Mouse (Mus musculus) lung, embryonic 16.5 days (tissue): ENCODE results near the gene Stkld1. TPM values are rescaled to one million over a fixed set of nuclear protein-coding genes. Genes with fewer than 3 reads are reported as not detected.

ENCODE experiments used
- ATAC-seq: fragments of 200-750 bp; cut with Nextera tagmentation; 2 replicates; pipeline ENCODE4 v1.8.0; 2017; ENCODE audit warnings: low read depth, mild to moderate bottlenecking, moderate library complexity
- H3K27ac ChIP-seq: fragments of 300-500 bp; sonication (generic); 2 replicates; pipeline ENCODE4 v1.5.1; 2014; ENCODE audit warnings: mild to moderate bottlenecking, control low read depth, low read length
- H3K27me3 ChIP-seq: fragments of 300-500 bp; sonication (generic); 2 replicates; pipeline ENCODE4 v1.6.1; 2014; ENCODE audit warnings: low read depth, low read length, mixed read lengths; ENCODE audit not compliant: control insufficient read depth, insufficient read depth
- H3K36me3 ChIP-seq: fragments of 300-500 bp; sonication (generic); 2 replicates; pipeline ENCODE4 v1.6.1; 2014; ENCODE audit warnings: low read length; ENCODE audit not compliant: control insufficient read depth, insufficient read depth
- H3K4me1 ChIP-seq: fragments of 300-500 bp; sonication (generic); replicated peaks from 2 replicates; pipeline ENCODE4 v1.6.1; 2014; ENCODE audit warnings: low read length, mixed read lengths; ENCODE audit not compliant: control insufficient read depth, insufficient read depth
- H3K4me2 ChIP-seq: fragments of 300-500 bp; sonication (generic); 2 replicates; pipeline ENCODE4 v1.6.1; 2014; ENCODE audit warnings: low read depth, low read length, control low read depth
- H3K4me3 ChIP-seq: fragments of 300-500 bp; sonication (generic); 2 replicates; pipeline ENCODE4 v1.5.1; 2014; ENCODE audit warnings: mild to moderate bottlenecking, low read length, control low read depth
- H3K9ac ChIP-seq: fragments of 300-500 bp; sonication (generic); 2 replicates; pipeline ENCODE4 v1.6.1; 2014; ENCODE audit warnings: low read length, control low read depth
- H3K9me3 ChIP-seq: fragments of 300-500 bp; sonication (generic); 2 replicates; pipeline ENCODE4 v1.6.1; 2016; ENCODE audit warnings: low read length; ENCODE audit not compliant: control insufficient read depth
- WGBS: fragments of 180-500 bp; shearing (Covaris S2); extraction: QIAGEN DNeasy Blood & Tissue Kit; methylation state at CpG from one replicate; pipeline ENCODE4 v1.1.7; 2014; 5-methylcytosine and 5-hydroxymethylcytosine counted together
- polyA plus RNA-seq: library from polyadenylated mRNA; unstranded; fragments of >200 nt; fragmentation: Nextera tagmentation; extraction: Ambion mirVana; gene quantifications from 2 replicates; pipeline ENCODE4 v1.2.1, GENCODE M21; 2015

Gene Stkld1
- polyA plus RNA-seq, 1 experiment from 2014 or later = 0.06 TPM

GRCm38 (mm10) chr2:26954735-26955395 is 21.0 kb downstream of the Stkld1 start:
- H3K27me3 ChIP-seq = no peaks in the 10 kb centered on the region
- no peak for ATAC-seq
- no peak overlapping the region for H3K9ac ChIP-seq
- no peaks in the 10 kb centered on the region for H3K4me1 ChIP-seq
- no peaks in the 10 kb centered on the region for H3K9me3 ChIP-seq
- H3K36me3 ChIP-seq = peaks cover 57% of the 10 kb centered on the region
- H3K4me3 ChIP-seq = no peak overlapping the region
- no peak overlapping the region for H3K4me2 ChIP-seq
- WGBS = 79% methylated on average over 2 of the region's 2 CpGs
- H3K27ac ChIP-seq = no peak overlapping the region

DNA sequence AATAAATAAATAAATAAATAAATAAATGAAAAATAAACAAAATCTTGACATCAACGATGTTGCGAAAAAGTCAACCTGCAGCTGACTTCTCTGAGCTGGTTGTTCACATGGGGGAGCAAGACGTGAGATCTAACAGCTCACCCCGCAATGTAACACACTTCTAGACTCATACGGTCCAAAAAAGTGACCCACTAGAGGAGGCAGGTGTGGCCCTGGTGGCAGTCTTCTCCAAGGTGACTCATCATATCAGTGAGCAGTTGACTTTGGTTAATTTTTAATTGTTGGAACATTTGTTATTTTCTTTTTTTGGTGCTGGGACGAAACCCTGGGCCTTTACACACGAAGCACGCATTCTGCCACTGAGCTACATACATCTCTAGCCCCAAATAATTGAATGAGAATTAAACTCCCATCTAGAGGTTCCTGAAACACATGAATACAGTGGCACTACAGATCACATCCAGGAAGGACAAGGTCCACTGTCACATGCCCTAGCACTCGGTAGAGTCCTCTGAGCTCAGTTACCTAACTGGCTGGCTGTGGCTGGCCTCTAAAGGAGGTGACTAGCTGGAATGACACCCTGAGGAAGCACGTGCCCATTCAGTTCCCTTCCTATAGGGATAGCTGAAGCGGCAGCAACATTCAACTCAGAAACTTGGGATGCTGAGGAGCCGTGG is 23.1 kb downstream of the Stkld1 start:
- H3K36me3 ChIP-seq = peaks cover 64% of the 10 kb centered on the region
- H3K4me1 ChIP-seq = no peaks in the 10 kb centered on the region
- no peak overlapping the region for H3K9ac ChIP-seq
- H3K9me3 ChIP-seq = no peaks in the 10 kb centered on the region
- 90% methylated on average over 12 of the region's 12 CpGs for WGBS
- H3K4me3 ChIP-seq = no peak overlapping the region
- H3K27me3 ChIP-seq = no peaks in the 10 kb centered on the region
- no peak for ATAC-seq
- no peak overlapping the region for H3K27ac ChIP-seq
- no peak overlapping the region for H3K4me2 ChIP-seq

DNA sequence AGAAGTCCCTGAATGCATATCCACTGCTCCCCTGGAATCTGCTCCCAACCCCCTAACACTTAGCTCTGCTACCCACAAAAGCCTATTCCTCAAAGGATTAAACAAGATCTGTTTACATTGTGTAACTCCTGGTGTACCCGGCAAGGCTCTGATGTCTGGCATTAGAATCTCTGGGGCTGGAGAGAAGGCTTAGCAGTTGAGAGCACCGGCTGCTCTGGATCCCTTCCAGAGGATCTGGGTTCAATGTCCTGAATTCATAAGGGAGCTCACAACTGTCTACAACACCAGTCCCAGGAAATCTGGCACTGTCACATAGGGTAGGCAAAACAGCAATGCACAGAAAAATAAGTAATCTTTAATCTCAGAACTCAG is 23.6 kb downstream of the Stkld1 start:
- Histone ChIP-seq H3K36me3 (peaks cover 64% of the 10 kb centered on the region), H3K27ac (no peak overlapping the region), H3K4me1 (no peaks in the 10 kb centered on the region), H3K9ac (no peak overlapping the region), H3K27me3 (no peaks in the 10 kb centered on the region), H3K9me3 (no peaks in the 10 kb centered on the region), H3K4me3 (no peak overlapping the region), H3K4me2 (no peak overlapping the region)
- ATAC-seq = no peak
- WGBS = 75% methylated on average over 2 of the region's 2 CpGs

DNA sequence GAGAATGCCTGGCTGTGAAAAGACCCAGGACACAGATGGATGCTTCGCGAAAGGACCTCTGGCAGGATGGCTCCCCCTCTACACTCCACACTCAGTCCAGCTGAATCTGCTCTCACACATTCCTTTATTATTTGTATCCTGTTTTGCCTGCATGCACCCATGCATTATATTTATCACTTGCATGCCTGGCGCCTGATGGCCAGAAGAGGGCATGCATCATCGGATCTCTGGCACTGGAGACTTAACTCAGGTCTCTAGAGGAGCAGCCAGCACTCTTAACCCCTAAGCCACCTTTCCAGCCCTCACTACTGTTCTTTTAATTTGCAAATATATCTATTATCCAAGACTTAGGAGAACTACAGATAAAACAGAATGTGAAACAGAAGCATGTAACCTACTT is 26.9 kb downstream of the Stkld1 start:
- H3K9me3 ChIP-seq = no peaks in the 10 kb centered on the region
- H3K27ac ChIP-seq = no peak overlapping the region
- H3K4me3 ChIP-seq = no peak overlapping the region
- no peak for ATAC-seq
- H3K4me2 ChIP-seq = no peak overlapping the region
- 72% methylated on average over 4 of the region's 4 CpGs for WGBS
- H3K27me3 ChIP-seq = no peaks in the 10 kb centered on the region
- peaks cover 13% of the 10 kb centered on the region for H3K4me1 ChIP-seq
- H3K9ac ChIP-seq = no peak overlapping the region
- peaks cover 38% of the 10 kb centered on the region for H3K36me3 ChIP-seq

- H3K9ac ChIP-seq = peak within 1 kb of the TSS; percentile 97
- H3K4me3 ChIP-seq = peak within 1 kb of the TSS; percentile 93
- H3K27ac ChIP-seq = peak within 1 kb of the TSS; percentile 99
- H3K4me2 ChIP-seq = peak within 1 kb of the TSS; percentile 91
- under 1% methylated on average over 50 of the region's 50 CpGs for WGBS
- ATAC-seq = peak; percentile 96
- no peaks in the 10 kb centered on the region for H3K27me3 ChIP-seq
- H3K9me3 ChIP-seq = peaks cover 3% of the 10 kb centered on the region; the same call in 1 of the 2 replicates
- H3K36me3 ChIP-seq = peaks cover 12% of the 10 kb centered on the region
- peaks cover 13% of the 10 kb centered on the region for H3K4me1 ChIP-seq
Measured at GRCm38 (mm10) chr2:26963923-26964723, 30.3 kb downstream of the Stkld1 start, which contains the start of gene Rexo4. Rexo4 (minus strand) TSS chr2:26964386.

DNA sequence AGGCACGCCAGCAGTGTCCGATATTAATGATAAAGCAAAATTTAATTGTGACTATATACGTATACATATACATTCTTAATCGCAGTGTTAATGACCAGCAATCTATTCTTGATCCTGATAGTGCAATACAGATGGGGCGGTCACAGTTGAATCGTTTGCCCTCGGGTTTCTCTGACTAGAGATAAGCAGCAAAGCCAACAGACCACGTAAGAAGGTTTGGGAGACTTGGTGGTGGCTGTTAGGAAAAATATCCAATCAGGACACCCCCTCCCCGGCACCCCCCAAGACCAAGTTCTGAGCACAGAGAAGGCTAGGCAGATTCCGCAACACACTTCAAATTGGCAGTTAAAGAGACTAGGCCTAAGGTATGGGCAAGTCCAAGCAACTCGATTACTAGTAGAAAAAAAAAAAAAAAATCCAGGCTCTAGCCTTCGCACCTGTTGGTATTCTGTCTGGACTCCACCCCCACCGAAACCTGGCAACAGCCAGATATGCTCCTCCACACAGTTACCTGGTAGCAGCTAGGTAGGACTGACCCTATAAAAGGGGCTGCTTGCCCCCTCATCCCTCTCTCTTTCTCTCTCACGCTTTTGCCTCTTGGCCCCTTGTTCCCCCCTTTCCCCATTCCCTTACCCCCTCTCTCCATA is 31.0 kb downstream of the Stkld1 start:
- H3K4me3 ChIP-seq = peak overlapping the region; percentile 93
- peaks cover 3% of the 10 kb centered on the region; the same call in 1 of the 2 replicates for H3K9me3 ChIP-seq
- no peaks in the 10 kb centered on the region for H3K27me3 ChIP-seq
- peaks cover 13% of the 10 kb centered on the region for H3K4me1 ChIP-seq
- no peak for ATAC-seq
- H3K27ac ChIP-seq = peak overlapping the region; percentile 99
- peaks cover 8% of the 10 kb centered on the region for H3K36me3 ChIP-seq
- WGBS = 10% methylated on average over 14 of the region's 14 CpGs
- peak overlapping the region; percentile 97 for H3K9ac ChIP-seq
- H3K4me2 ChIP-seq = peak overlapping the region; percentile 91

DNA sequence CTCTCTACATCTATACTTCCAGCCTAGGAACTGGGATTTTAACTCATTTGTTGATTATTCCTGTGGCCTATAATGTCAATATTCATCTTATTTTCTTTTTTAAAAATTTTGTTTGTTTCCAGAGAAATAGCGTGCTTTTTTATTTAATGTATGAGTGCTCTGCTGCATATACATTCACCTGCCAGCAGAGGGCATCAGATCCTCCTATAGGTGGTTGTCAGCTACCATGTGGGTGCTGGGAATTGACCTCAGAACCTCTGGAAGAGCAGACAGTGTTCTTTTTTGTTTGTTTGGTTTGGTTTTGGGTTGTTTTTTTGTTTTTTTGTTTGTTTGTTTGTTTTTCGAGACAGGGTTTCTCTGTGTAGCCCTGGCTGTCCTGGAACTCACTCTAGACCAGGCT is 33.4 kb downstream of the Stkld1 start:
- H3K36me3 ChIP-seq = no peaks in the 10 kb centered on the region
- 67% methylated on average over 2 of the region's 2 CpGs for WGBS
- ATAC-seq = no peak
- no peak overlapping the region for H3K4me3 ChIP-seq
- H3K4me1 ChIP-seq = peaks cover 13% of the 10 kb centered on the region
- H3K27me3 ChIP-seq = no peaks in the 10 kb centered on the region
- H3K27ac ChIP-seq = no peak overlapping the region
- peaks cover 3% of the 10 kb centered on the region; the same call in 1 of the 2 replicates for H3K9me3 ChIP-seq
- H3K4me2 ChIP-seq = no peak overlapping the region
- H3K9ac ChIP-seq = no peak overlapping the region

DNA sequence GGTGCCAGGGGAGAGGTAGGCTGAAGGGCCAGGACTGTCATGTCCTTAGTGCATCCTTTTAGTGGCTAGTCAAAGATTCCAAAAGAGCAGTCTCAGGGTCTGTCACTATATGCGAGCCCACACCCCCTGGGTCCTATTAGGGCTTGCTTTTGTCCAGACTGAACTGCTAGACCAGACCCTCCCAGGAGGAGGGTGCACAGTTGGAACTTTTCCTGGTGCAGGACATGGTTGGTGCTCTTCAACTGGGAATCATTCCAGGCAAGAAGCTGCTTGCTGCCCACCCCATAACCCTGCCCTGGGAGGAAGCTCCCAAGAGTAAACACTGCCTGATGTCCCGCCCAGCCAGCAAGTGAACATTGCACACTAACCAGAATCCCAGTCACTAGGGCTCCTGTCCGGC is 39.3 kb downstream of the Stkld1 start, which contains the start of gene Adamts13:
Gene Adamts13, plus strand, starts transcription at position 301 of the 400 bp plus-strand sequence.
- no peaks in the 10 kb centered on the region for H3K36me3 ChIP-seq
- H3K9me3 ChIP-seq = no peaks in the 10 kb centered on the region
- H3K27me3 ChIP-seq = no peaks in the 10 kb centered on the region
- H3K4me2 ChIP-seq = no peak within 1 kb of the TSS
- no peak for ATAC-seq
- 0 out of 2 replicates have a peak, but pooled peaks cover 2% of the 10 kb centered on the region for H3K4me1 ChIP-seq
- no peak within 1 kb of the TSS for H3K4me3 ChIP-seq
- H3K27ac ChIP-seq = no peak within 1 kb of the TSS
- no peak within 1 kb of the TSS for H3K9ac ChIP-seq
- WGBS = 46% methylated on average over 3 of the region's 3 CpGs
